Mouse (Mus musculus) Patski (cell line): ENCODE results near the gene Ccm2. TPM values are rescaled to one million over a fixed set of nuclear protein-coding genes. Genes with fewer than 3 reads are reported as not detected.
A peak's percentile ranks its signal among the peaks of the same experiment; 100 is the strongest.

Source experiments
- ATAC-seq: fragments of 100-300 bp; one replicate; pipeline ENCODE4 v1.8.0; 2021
- CTCF ChIA-PET: fragments of 350-600 bp; sonication (Branson Sonifier 250); formaldehyde crosslinking; loops from one replicate; lab custom pipeline; 2022; ENCODE audit warnings: inconsistent platforms; lab: Charles Lee
- POLR2A ChIA-PET: fragments of 350-600 bp; sonication (Branson Sonifier 250); formaldehyde crosslinking; loops from one replicate; lab custom pipeline; 2022; ENCODE audit warnings: antibody characterized with exemption, inconsistent platforms; lab: Charles Lee
- DNase-seq: peaks from one replicate; pipeline ENCODE4 v3.0.0-alpha.2; 2011; ENCODE audit warnings: low read depth, low spot score
- H3K27me3 ChIP-seq: fragments of 371-371 bp; one replicate; pipeline ENCODE4 v1.5.1; 2021
- CTCF ChIP-seq: fragments of 100-300 bp; IDR thresholded peaks from one replicate; pipeline ENCODE4 v1.5.1; 2021
- in situ Hi-C: fragments of 300-500 bp; cut with MboI; formaldehyde crosslinking; loops from 3 replicates; pipeline ENCODE4 v1.11.1; 2018; ENCODE audit warnings: low pct_unique_long_range_greater_than_20kb, mixed read lengths
- polyA plus RNA-seq: library from polyadenylated mRNA; unstranded; gene quantifications from one replicate; pipeline ENCODE4 v1.2.3, GENCODE M21; 2021

The Ccm2 gene
- 60.9 TPM for polyA plus RNA-seq

GRCm38 (mm10) chr11:6546205-6547013 is at the start of gene Ccm2:
Gene Ccm2, plus strand, starts transcription at chr11:6546887.
- in situ Hi-C loops: no loop called here
- TF ChIP-seq CTCF: no peak
- DNase-seq (peak; percentile 51), ATAC-seq (peak; percentile 86)
- no peaks in the 10 kb centered on the region for H3K27me3 ChIP-seq
- POLR2A ChIA-PET: interaction anchor here (1.0 to 1.3 kb wide), 2 partner anchors 10 to 18 kb away, joined by 3 to 15 read pairs; no protein-coding TSS in a partner anchor
- CTCF ChIA-PET: interaction anchor here (0.7 kb wide), 1 partner anchor 52 kb away, joined by 3 read pairs; no protein-coding TSS in a partner anchor

GRCm38 (mm10) chr11:6497311-6497948 is 49.3 kb upstream of the Ccm2 start:
- DNase-seq (no peak), ATAC-seq (no peak)
- in situ Hi-C loops: no loop called here
- TF ChIP-seq CTCF: no peak
- no peaks in the 10 kb centered on the region for H3K27me3 ChIP-seq
- POLR2A ChIA-PET: no interaction called here
- CTCF ChIA-PET: no interaction called here

GRCm38 (mm10) chr11:6502506-6502905 is 44.2 kb upstream of the Ccm2 start:
- no peaks in the 10 kb centered on the region for H3K27me3 ChIP-seq
- ATAC-seq (no peak), DNase-seq (no peak)
- POLR2A ChIA-PET: no interaction called here
- CTCF ChIA-PET: no interaction called here
- in situ Hi-C loops: no loop called here
- no peak for TF ChIP-seq CTCF

- no peak for DNase-seq
- no peak for ATAC-seq
- no peaks in the 10 kb centered on the region for H3K27me3 ChIP-seq
- in situ Hi-C loops: no loop called here
- ChIA-PET POLR2A (no interaction called here), CTCF (interaction anchor here (1.0 to 1.7 kb wide), 3 partner anchors 8 to 16 kb away, joined by 3 to 4 read pairs (median 4); no protein-coding TSS in a partner anchor)
- TF ChIP-seq CTCF: no peak
Measured at GRCm38 (mm10) chr11:6504226-6504625, 42.5 kb upstream of the Ccm2 start.

- TF ChIP-seq CTCF: no peak
- H3K27me3 ChIP-seq: no peaks in the 10 kb centered on the region
- CTCF ChIA-PET: interaction anchor here (1.0 kb wide), 1 partner anchor 15 kb away, joined by 3 read pairs; no protein-coding TSS in a partner anchor
- DNase-seq (no peak), ATAC-seq (no peak)
- POLR2A ChIA-PET: no interaction called here
- in situ Hi-C loops: no loop called here
Measured at GRCm38 (mm10) chr11:6504689-6505088, 42.0 kb upstream of the Ccm2 start.

- ATAC-seq (no peak), DNase-seq (no peak)
- peaks cover under 1% of the 10 kb centered on the region for H3K27me3 ChIP-seq
- in situ Hi-C loops: no loop called here
- POLR2A ChIA-PET: no interaction called here
- no peak for TF ChIP-seq CTCF
- CTCF ChIA-PET: no interaction called here
Measured at GRCm38 (mm10) chr11:6506516-6506915, 40.2 kb upstream of the Ccm2 start.

GRCm38 (mm10) chr11:6508269-6508876 is 38.3 kb upstream of the Ccm2 start:
- CTCF ChIA-PET: no interaction called here
- TF ChIP-seq CTCF: no peak
- no peak for DNase-seq
- peaks cover 7% of the 10 kb centered on the region for H3K27me3 ChIP-seq
- no peak for ATAC-seq
- in situ Hi-C loops: no loop called here
- POLR2A ChIA-PET: no interaction called here

- peaks cover 7% of the 10 kb centered on the region for H3K27me3 ChIP-seq
- ChIA-PET CTCF (interaction anchor here (1.2 kb wide), 1 partner anchor 25 kb away, joined by 3 read pairs; no protein-coding TSS in a partner anchor), POLR2A (no interaction called here)
- DNase-seq: no peak
- in situ Hi-C loops: no loop called here
- no peak for TF ChIP-seq CTCF
- ATAC-seq: no peak
Measured at GRCm38 (mm10) chr11:6514837-6515236, 31.9 kb upstream of the Ccm2 start.

- TF ChIP-seq CTCF: no peak
- in situ Hi-C loops: no loop called here
- POLR2A ChIA-PET: no interaction called here
- DNase-seq: no peak
- no peaks in the 10 kb centered on the region for H3K27me3 ChIP-seq
- no peak for ATAC-seq
- CTCF ChIA-PET: interaction anchor here (1.6 kb wide), 1 partner anchor 15 kb away, joined by 3 read pairs; no protein-coding TSS in a partner anchor
Measured at GRCm38 (mm10) chr11:6519491-6520033, 27.1 kb upstream of the Ccm2 start.

GRCm38 (mm10) chr11:6520507-6521173 is 26.0 kb upstream of the Ccm2 start, which contains the start of gene Myo1g:
Gene Myo1g, minus strand, starts transcription at chr11:6520965.
- ChIA-PET POLR2A (interaction anchor here (0.6 kb wide), 1 partner anchor 68 kb away, joined by 3 read pairs; no protein-coding TSS in a partner anchor), CTCF (interaction anchor here (1.6 kb wide), 1 partner anchor 17 kb away, joined by 3 read pairs; no protein-coding TSS in a partner anchor)
- ATAC-seq (no peak), DNase-seq (no peak)
- in situ Hi-C loops: no loop called here
- no peak for TF ChIP-seq CTCF
- no peaks in the 10 kb centered on the region for H3K27me3 ChIP-seq
